Mouse (Mus musculus): ENCODE data around the gene Il17re. TPM values are rescaled to one million over a fixed set of nuclear protein-coding genes. Genes with fewer than 3 reads are reported as not detected.

Il17re gene
- total RNA-seq, 2 experiments from 2014 or later: 0.54 to 0.57 TPM

DNA sequence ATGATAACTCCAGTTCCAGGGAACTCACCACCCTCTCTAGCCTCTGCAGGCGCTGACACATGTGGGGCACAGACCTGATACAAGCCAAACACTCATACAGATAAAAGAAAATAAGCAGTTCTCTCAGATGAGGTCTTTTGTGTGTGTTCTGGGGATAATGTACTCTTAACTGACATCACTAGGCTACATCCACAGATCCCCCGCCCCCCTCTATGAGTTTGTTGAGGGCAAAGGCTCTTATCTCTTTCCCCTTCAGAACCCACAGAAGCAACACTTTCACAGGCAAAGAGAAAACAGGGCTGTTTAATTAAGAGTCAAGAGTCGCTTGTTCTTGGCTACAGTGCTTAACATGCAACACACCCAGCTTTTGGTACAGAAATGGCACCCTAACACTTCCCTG is 56.3 kb downstream of the Il17re start:
- intact Hi-C loops (cut with DNase I): no loop called here
- no peak for DNase-seq (ENCODE audit: low spot score in 2 of 2)

DNA sequence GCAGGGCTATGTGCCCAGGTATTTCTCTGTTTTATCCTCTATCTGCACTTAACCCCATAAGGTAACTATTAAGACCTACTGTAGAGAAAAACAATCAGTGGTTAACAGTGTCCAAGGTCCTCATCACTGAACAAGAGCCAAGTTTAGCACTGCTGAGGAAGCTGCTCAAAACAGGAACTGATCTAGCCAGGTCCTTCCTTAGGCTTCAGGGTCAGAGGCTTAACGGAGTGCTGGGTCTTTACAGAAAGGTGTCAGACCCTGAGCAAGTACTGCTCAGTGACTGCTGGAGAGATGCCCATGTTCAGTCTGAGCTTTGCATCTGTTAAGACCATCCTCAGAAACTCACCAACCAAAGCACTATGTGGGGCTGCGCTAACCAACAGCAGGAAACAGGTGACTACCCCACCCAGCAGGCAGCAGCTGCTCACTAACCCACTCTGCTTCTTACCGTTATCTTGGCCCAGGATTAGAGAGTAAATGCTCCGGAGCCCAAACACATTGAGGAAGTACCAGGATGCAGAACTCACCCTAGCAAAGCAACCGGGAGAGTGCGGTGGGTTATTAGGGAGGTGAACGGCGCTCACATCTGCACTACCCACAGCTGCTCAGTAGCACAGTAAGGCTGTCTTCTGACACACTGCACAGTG is 59.3 kb downstream of the Il17re start:
- intact Hi-C loops (cut with DNase I): no loop called here

More for the DNA sequence above, 59.3 kb downstream of the Il17re start:
- no peak for DNase-seq (ENCODE audit: low spot score in 2 of 2)

Small RNA genes lying within 50 kb of the gene (microRNA-seq; reads per million reads assigned to microRNA genes)
- not detected for gene Gm24387

Other genes starting within 250 kb of the Il17re start
- 10 to 100 TPM; 15.3 to 17.4 TPM for gene Mtmr14, start 220.6 kb upstream of the Il17re start, total RNA-seq (2021)
- 10 to 100 TPM; 76.4 to 79.5 TPM for gene Cpne9, start 176.2 kb upstream of the Il17re start, total RNA-seq (2021)
- 10 to 100 TPM; 29.0 to 30.3 TPM for gene Brpf1, start 151.3 kb upstream of the Il17re start, total RNA-seq (2021)
- gene Ogg1, start 131.5 kb upstream of the Il17re start, total RNA-seq (2021): 1 to 10 TPM; 6.5 to 7.1 TPM
- gene Camk1, start 114.5 kb upstream of the Il17re start, total RNA-seq (2021): 100 to 1,000 TPM; 106 to 123 TPM
- gene Tada3, start 80.6 kb upstream of the Il17re start, total RNA-seq (2021): 10 to 100 TPM; 52.0 to 55.2 TPM
- gene Arpc4, start 80.4 kb upstream of the Il17re start, total RNA-seq (2021): 100 to 1,000 TPM; 245 to 295 TPM
- gene Ttll3, start 69.2 kb upstream of the Il17re start, total RNA-seq (2021): 10 to 100 TPM in 1 of 2 experiments, 1 to 10 TPM in 1; 9.3 to 14.2 TPM
- gene Rpusd3, start 39.1 kb upstream of the Il17re start, total RNA-seq (2021): 10 to 100 TPM; 17.1 to 19.0 TPM
- not detected for gene Cidec, start 22.7 kb upstream of the Il17re start, total RNA-seq (2021)
- 10 to 100 TPM; 38.0 to 41.8 TPM for gene Jagn1, start 15.9 kb upstream of the Il17re start, total RNA-seq (2021)
- gene Il17rc, start 12.9 kb downstream of the Il17re start, total RNA-seq (2021): 1 to 10 TPM; 4.7 to 5.3 TPM
- gene Creld1, start 24.8 kb downstream of the Il17re start, total RNA-seq (2021): 100 to 1,000 TPM; 102 to 119 TPM
- 10 to 100 TPM; 59.4 to 59.9 TPM for gene Prrt3, start 43.4 kb downstream of the Il17re start, total RNA-seq (2021)
- 10 to 100 TPM; 71.7 to 81.1 TPM for gene Emc3, start 73.2 kb downstream of the Il17re start, total RNA-seq (2021)
- gene Fancd2, start 73.2 kb downstream of the Il17re start, total RNA-seq (2021): 1 to 10 TPM; 1.5 to 3.3 TPM
- gene Fancd2os, start 142.2 kb downstream of the Il17re start, total RNA-seq (2021): under 1 TPM in 1 of 2 experiments, not detected in 1; 0.32 TPM
- 100 to 1,000 TPM; 218 to 259 TPM for gene Brk1, start 146.3 kb downstream of the Il17re start, total RNA-seq (2021)
- 10 to 100 TPM; 48.1 to 49.8 TPM for gene Vhl, start 165.5 kb downstream of the Il17re start, total RNA-seq (2021)
- 10 to 100 TPM; 21.0 to 24.9 TPM for gene Irak2, start 180.0 kb downstream of the Il17re start, total RNA-seq (2021)
- gene Tatdn2, start 238.6 kb downstream of the Il17re start, total RNA-seq (2021): 10 to 100 TPM; 71.2 to 75.5 TPM

All from left cerebral cortex, postnatal 36 days (tissue).